Mouse (Mus musculus) lung, adult 18-20 months (tissue): ENCODE results near the gene Epgn.
A peak's percentile ranks its signal among the peaks of the same experiment; 100 is the strongest.

Source experiments
- DNase-seq, 2 experiments: peaks; one replicate each; pipeline ENCODE4 v3.0.0; 2022; ENCODE audit warnings: mixed read lengths in 2 of 2

Gene Epgn

GRCm38 (mm10) chr5:91027164-91027563 lies at the start of gene Epgn:
TSS of gene Epgn (plus strand) at chr5:91027464.
- DNase-seq: no peak

- no peak for DNase-seq
Measured at GRCm38 (mm10) chr5:90980297-90980696, 47.0 kb upstream of the Epgn start.

- peak in 1 of 2 experiments; percentile 11 for DNase-seq
Measured at GRCm38 (mm10) chr5:90987605-90988004, 39.7 kb upstream of the Epgn start.

- no peak for DNase-seq
Measured at GRCm38 (mm10) chr5:90988149-90988548, 39.1 kb upstream of the Epgn start.

- DNase-seq: no peak
Measured at GRCm38 (mm10) chr5:90988592-90988991, 38.7 kb upstream of the Epgn start.

- no peak for DNase-seq
Measured at GRCm38 (mm10) chr5:90999942-91000341, 27.3 kb upstream of the Epgn start.

GRCm38 (mm10) chr5:91015216-91015615 lies 12.0 kb upstream of the Epgn start:
- no peak for DNase-seq

GRCm38 (mm10) chr5:91023114-91023513 lies 4.2 kb upstream of the Epgn start:
- DNase-seq: no peak

GRCm38 (mm10) chr5:91027840-91028239 lies 576 bp downstream of the Epgn start:
- no peak for DNase-seq

- peak in 1 of 2 experiments; percentile 16 for DNase-seq
Measured at GRCm38 (mm10) chr5:91030629-91031028, 3.4 kb downstream of the Epgn start.

- peak; percentile 21 to 48 for DNase-seq
Measured at GRCm38 (mm10) chr5:91035341-91035740, 8.1 kb downstream of the Epgn start.

- peak; percentile 5 to 30 for DNase-seq
Measured at GRCm38 (mm10) chr5:91036628-91037027, 9.4 kb downstream of the Epgn start.

GRCm38 (mm10) chr5:91037756-91038155 lies 10.5 kb downstream of the Epgn start:
- DNase-seq: no peak

GRCm38 (mm10) chr5:91038547-91038946 lies 11.3 kb downstream of the Epgn start:
- peak; percentile 49 to 80 for DNase-seq

GRCm38 (mm10) chr5:91038963-91039362 lies 11.7 kb downstream of the Epgn start:
- no peak for DNase-seq

GRCm38 (mm10) chr5:91047987-91048386 lies 20.7 kb downstream of the Epgn start:
- no peak for DNase-seq

GRCm38 (mm10) chr5:91048397-91048796 lies 21.1 kb downstream of the Epgn start:
- no peak for DNase-seq

- no peak for DNase-seq
Measured at GRCm38 (mm10) chr5:91072340-91072739, 45.1 kb downstream of the Epgn start.

- no peak for DNase-seq
Measured at GRCm38 (mm10) chr5:91073626-91074025, 46.4 kb downstream of the Epgn start.

GRCm38 (mm10) chr5:91074026-91074425 lies 46.8 kb downstream of the Epgn start:
- DNase-seq: no peak

GRCm38 (mm10) chr5:91074450-91074950 lies 47.2 kb downstream of the Epgn start, which contains the start of gene Ereg:
TSS of gene Ereg (plus strand) at chr5:91074622.
- DNase-seq: peak; percentile 5 to 11

- DNase-seq: no peak
Measured at GRCm38 (mm10) chr5:91075021-91075420, 47.8 kb downstream of the Epgn start.

GRCm38 (mm10) chr5:91083016-91083415 lies 55.8 kb downstream of the Epgn start:
- peak in 1 of 2 experiments; percentile 5 for DNase-seq
